Mouse (Mus musculus): ENCODE measurements at regions not wholly inside any gene's neighbourhood (a gene's known extent, or its start where the extent isn't known, plus 50 kb on each side); places are given as distances from the start of the nearest gene placed in this dataset.

GRCm38 (mm10) chr2:161470844-161471243 lies 362.0 kb upstream of the Chd6 start:
- no peak for DNase-seq (ENCODE audit: extremely low spot score in 1 of 2, low spot score in 1 of 2)

DNA sequence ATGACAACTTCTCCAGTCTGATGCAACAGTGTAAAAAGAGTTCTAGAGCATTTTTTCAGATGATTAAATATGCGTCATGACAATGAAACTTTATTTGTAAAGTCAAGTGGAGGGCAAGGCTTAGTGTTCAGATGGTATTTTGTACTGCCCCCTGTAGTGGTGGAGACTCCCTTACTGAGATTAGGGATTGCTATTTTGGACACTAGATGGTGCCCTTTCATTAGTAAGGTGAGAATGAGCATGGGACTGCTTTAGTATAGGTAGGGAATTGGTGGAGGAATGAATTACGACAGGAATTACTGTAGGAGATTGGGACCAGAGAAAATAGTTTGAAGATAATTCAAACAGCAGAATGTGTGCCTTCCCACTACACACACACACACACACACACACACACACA lies 361.1 kb upstream of the Chd6 start:
- peak; percentile 6 to 80 for DNase-seq (ENCODE audit: extremely low spot score in 1 of 2, low spot score in 1 of 2)

DNA sequence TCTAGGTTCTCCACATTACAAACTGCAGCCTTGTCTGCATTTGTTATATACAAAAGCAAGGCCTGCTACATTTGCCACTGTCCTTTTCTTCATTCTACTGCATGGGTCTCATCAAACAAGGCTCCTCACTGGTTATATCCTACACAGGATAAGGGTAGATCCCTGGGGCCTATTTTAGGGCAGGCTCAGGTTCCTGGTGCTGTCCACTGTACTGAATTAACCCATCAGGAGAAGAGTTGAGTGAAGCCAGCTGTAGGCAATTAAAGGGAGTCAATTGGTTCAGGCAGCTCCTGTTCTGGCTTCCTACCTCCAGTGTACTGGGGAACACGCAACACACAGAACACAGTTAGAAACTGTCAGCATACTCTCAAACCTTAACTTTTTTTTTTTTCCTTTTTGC lies 358.2 kb upstream of the Chd6 start:
- no peak for DNase-seq (ENCODE audit: extremely low spot score in 1 of 2, low spot score in 1 of 2)

- no peak for DNase-seq (ENCODE audit: extremely low spot score in 1 of 2, low spot score in 1 of 2)
Measured at GRCm38 (mm10) chr2:161460600-161460999, 351.7 kb upstream of the Chd6 start.

- no peak for DNase-seq (ENCODE audit: extremely low spot score in 1 of 2, low spot score in 1 of 2)
Measured at GRCm38 (mm10) chr2:161454466-161454865, 345.6 kb upstream of the Chd6 start.

DNA sequence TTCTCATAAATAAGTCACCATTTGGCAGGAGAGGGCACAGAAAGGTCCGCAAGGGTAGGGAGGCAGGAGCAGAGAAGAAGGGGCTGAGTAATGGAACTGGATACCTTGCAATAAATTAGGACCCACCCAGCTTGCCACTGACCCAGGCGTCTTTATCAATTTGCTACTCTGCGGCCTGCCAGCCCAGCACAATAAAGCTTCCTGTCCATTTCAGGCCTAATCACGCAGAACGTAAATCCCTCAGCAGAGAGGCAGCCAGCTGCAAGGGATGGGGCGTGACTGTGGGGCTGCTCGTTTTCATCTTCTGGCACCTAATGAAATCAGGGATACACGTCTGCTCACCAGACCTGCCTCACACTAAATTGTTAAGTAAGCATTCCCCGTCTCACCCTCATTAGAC lies 324.9 kb upstream of the Chd6 start:
- no peak for DNase-seq (ENCODE audit: extremely low spot score in 1 of 2, low spot score in 1 of 2)

DNA sequence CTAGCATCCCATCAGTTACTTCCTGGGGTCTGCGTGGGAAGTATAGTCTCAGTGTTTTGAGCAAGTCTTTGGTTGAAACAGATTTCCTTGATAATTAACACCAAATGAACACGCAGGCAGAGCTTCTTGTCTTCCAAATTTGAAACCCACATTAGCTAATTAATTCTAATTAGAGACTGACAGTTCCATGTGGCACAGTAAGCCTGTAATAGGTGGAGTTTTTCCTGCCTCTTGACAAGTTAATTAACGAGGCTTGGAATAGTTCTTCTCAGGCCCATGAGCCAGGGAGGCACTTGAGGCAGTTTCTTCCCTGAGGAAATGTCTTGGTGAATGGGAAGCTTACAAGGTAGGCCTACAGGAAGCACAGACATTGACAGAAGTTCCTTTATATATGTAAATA lies 320.4 kb upstream of the Chd6 start:
- no peak for DNase-seq (ENCODE audit: extremely low spot score in 1 of 2, low spot score in 1 of 2)

DNA sequence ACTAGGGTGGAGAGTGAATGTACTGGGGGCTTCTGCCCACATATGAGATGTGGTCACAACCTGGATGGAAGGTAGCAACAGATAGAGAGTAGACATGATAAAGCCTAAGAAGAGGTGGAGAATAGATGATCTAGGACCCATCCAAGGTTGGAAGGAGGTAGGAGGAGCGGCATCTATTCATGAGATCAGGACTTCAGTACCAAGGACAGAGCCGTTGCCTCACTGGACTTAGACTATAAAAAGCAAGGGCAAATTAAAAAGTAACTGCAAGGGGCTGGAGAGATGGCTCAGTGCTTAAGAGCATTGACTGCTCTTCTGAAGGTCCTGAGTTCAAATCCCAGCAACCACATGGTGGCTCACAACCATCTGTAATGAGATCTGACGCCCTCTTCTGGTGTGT lies 316.7 kb upstream of the Chd6 start:
- DNase-seq (ENCODE audit: extremely low spot score in 1 of 2, low spot score in 1 of 2): no peak

DNA sequence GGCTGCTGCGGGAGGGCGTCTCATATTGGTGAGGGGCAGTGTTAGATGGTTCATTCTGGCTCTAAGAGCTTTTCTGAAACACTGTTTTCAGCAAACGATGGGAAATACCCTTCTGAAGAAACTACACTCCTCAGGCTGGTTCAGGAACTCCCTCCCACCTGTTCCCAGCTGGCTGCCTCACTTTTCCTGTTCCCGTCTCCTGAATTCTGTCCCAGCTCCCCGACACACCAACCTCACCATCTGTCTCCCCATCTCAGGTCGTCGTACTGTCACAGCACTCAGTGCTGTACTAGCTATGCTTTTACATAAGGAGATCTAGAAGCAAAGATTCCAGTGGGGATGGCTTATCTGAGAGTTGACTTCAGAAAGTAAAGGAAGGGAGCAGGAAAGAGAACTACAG lies 309.2 kb upstream of the Chd6 start:
- DNase-seq (ENCODE audit: extremely low spot score in 1 of 2, low spot score in 1 of 2): peak; percentile 68 to 69

GRCm38 (mm10) chr2:161416218-161416927 lies 307.5 kb upstream of the Chd6 start:
- DNase-seq (ENCODE audit: extremely low spot score in 1 of 2, low spot score in 1 of 2): no peak

GRCm38 (mm10) chr2:161408306-161408705 lies 299.4 kb upstream of the Chd6 start:
- no peak for DNase-seq (ENCODE audit: extremely low spot score in 1 of 2, low spot score in 1 of 2)

GRCm38 (mm10) chr2:161405847-161406384 lies 297.0 kb upstream of the Chd6 start:
- DNase-seq (ENCODE audit: extremely low spot score in 1 of 2, low spot score in 1 of 2): peak in 1 of 2 experiments; percentile 10

- no peak for DNase-seq (ENCODE audit: extremely low spot score in 1 of 2, low spot score in 1 of 2)
Measured at GRCm38 (mm10) chr2:161398061-161398460, 289.2 kb upstream of the Chd6 start.

GRCm38 (mm10) chr2:161390954-161391690 lies 282.2 kb upstream of the Chd6 start:
- DNase-seq (ENCODE audit: extremely low spot score in 1 of 2, low spot score in 1 of 2): no peak

DNA sequence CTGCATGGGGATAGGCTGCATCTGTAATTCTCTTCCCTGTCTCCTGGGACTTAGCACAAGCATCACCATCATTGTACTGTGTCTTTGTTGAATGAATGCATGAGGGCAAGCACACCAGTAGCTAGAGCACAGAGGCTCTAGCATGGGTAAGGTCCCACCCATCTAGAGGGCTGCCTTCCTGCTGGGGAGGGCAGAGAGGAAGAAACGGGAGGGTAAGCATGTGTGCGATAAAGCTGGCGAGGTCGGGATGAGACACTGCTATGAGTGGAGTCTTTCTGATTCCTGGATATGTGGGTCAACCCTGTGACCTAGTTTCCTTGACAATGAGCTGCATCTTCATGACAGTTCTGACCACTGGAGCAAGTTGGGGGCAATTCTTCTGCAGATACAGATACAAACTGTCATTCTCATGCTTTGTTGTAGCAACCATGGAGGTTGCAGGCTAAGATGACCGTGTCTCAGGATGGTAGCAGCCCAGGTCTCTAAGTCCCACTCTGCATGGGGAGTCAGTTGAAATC lies 280.5 kb upstream of the Chd6 start:
- DNase-seq (ENCODE audit: extremely low spot score in 1 of 2, low spot score in 1 of 2): no peak

GRCm38 (mm10) chr2:161387054-161387453 lies 278.2 kb upstream of the Chd6 start:
- no peak for DNase-seq (ENCODE audit: extremely low spot score in 1 of 2, low spot score in 1 of 2)

- no peak for DNase-seq (ENCODE audit: extremely low spot score in 1 of 2, low spot score in 1 of 2)
Measured at GRCm38 (mm10) chr2:161382411-161382810, 273.5 kb upstream of the Chd6 start.

DNA sequence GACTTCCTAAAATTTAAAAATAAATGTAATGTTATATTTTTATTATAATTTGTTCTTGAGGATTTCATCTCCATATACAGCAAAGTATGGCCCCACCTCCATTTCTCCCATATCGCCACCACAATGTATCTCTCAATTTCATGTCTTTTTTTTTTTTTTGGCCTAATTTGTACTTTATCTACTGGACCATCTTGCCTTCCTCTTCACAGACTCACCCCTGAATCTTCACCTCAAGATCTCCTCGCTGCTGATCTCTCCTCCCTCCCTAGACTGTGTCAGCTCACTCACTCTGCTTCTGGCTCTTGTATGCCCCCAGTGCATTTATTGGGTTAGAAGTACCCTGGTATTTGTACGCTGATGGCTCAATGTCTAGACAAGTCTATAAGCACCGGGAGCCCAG lies 269.4 kb upstream of the Chd6 start:
- no peak for DNase-seq (ENCODE audit: extremely low spot score in 1 of 2, low spot score in 1 of 2)

- DNase-seq (ENCODE audit: extremely low spot score in 1 of 2, low spot score in 1 of 2): peak in 1 of 2 experiments; percentile 50
Measured at GRCm38 (mm10) chr2:161362325-161362724, 253.4 kb upstream of the Chd6 start.

DNA sequence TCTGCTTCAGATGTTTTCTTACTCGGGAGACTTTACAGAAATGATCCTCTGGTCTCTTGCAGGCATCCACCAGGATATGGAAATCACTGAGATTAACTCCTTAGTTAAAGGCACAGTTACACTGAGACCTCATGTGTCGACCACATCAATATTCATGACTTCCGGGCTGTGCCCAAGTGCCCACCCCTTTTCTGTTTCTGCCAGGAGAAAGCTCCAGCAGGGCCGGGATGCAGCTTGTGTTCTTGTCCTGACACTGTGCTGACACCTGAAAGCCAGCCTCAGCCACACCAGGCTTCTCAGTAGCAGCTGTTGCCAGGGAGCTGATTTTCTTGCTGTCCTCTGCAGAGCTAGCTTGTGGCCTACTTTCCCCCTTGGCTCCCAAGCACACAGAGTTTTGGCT lies 240.2 kb upstream of the Chd6 start:
- DNase-seq (ENCODE audit: extremely low spot score in 1 of 2, low spot score in 1 of 2): no peak

DNA sequence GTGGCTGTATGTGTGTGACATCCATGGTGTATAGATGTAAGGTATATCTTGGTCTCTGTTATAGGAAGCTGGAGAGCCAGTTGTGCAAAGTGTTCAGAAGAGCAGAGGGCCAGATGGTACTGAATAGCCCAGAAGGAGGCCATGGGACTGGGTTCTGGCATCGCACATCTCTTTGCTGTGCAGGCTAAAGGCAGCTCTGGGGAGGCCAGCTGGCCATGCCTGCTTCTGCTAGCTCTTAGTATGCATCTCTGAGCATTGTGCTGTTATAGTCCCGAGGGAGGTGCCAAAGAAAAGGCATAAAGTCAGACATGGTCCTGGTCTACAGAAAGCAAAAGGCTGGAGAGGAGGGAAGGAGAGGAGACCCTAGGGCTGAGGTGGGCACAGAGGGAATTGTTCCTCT lies 235.1 kb upstream of the Chd6 start:
- no peak for DNase-seq (ENCODE audit: extremely low spot score in 1 of 2, low spot score in 1 of 2)

DNA sequence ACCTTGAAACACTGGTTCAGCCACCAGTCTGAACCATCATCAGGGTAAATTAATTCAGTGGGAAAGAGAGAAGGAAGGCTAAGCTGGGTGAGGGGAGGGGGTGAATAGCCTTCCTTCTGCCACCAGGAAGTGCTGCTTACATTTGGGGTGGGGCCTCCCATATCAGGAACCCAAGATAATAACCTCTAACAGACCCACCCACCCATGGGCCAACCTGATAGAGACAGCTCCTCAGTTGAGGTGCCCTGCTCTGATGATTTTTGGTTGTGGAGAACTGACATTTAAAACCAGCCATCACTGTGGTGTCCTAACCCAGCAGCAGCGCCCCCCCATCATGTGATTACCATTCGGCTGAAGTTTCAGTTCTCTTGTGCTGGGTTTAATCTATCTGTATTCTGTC lies 233.8 kb upstream of the Chd6 start:
- no peak for DNase-seq (ENCODE audit: extremely low spot score in 1 of 2, low spot score in 1 of 2)
